Mouse (Mus musculus): ENCODE measurements at regions not wholly inside any gene's neighbourhood (a gene's known extent, or its start where the extent isn't known, plus 50 kb on each side); places are given as distances from the start of the nearest gene placed in this dataset.
"Not testable (repeated sequence)": the region's sequence is repeated elsewhere in the genome, so short reads cannot be mapped to it uniquely, and the experiment has no call there.

DNA sequence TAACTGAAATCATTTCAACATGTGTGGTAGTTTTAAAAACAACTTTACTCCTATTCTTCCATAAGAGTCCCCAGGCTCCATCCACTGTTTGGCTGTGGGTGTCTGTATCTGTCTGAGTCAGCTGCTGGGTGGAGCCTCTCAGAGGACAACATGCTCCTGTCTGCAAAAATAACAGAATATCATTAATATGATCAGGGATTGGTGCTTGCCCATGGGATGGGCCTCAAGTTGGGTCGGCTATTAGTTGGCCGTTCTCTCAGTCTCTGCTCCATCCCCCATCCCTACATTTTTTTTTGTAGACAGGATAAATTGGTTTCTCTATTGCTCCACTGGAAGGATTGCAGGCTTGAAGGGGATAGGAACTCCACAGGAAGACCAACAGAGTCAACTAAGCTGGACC, 108.5 kb upstream of the Fgf16 start:
- not testable (repeated sequence) for DNase-seq (ENCODE audit: low spot score)

DNA sequence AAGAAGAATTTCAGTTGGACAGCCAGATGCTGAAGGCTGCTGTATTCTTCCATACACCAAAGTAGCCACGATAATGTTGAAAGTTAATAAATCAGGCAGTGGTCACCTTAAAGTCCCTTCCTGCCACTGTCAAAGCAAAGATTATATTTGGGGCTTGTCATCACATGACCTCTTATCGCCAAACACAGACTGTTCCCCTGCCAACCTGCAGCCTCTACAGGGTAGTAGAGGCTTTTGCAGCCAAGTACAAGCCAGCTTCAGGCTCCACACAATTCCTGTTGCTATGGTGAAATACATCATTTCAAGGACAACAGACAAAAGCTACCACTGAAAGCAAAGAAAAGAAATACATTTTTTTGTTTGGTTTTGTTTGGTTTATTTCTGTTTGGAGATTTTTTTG, 93.5 kb upstream of the Fgf16 start:
- DNase-seq (ENCODE audit: low spot score): no peak

DNA sequence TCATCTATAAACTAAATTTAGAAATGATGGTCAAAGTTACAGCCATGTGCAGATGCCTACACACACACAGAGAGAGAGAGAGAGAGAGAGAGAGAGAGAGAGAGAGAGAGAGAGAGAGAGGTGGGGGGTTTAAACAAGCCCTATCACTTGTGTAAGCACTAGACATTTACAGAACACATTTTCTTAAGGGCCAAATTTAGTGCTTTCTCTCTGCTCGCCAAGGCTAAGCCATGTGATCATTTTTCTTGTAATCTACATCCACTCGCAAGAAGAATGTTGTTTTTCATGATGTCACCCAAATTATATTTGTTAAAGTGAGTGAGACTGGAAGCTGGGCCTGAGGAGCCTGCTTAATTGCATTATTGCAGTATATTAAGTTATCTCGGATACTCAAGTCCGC, 92.8 kb upstream of the Fgf16 start:
- DNase-seq (ENCODE audit: low spot score): no peak

DNA sequence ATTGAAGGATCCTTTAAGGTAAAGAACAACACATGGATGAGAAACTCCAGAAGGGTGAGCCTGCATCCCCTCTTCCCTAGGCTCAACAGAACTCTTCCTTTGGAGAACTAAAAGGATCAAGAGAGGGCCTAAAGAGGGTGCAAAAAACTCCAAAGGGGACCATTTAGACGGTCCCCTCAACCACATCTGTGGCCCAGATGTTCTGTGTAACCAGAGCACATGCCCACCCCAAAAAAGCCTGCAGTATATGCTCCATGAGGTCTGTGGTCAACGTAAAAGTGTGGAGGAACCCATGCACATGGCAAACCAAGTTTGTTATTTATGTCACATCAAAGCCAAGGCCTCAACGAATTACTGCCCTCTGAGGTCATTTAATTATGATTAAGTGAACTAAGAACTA, 89.2 kb upstream of the Fgf16 start:
- no peak for DNase-seq (ENCODE audit: low spot score)

DNA sequence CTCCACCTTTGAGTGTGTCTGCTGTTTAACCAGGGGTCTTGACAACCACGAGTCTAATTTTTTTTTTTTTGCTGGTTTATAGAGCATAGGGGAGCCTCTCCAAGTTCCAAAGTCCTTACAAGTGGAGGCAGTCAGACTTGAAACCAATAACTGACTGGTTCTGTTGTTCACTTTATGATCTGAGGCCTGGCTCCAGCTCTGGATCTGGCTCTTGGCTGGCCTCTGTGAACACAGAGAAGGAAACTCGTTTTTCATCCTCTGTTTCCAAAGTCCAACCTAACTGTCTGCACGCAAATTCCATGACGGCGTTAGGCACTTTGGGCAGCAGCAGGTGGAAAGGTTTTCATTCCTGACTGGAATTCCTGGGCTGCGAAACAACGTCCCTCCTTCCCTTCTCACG, 80.4 kb upstream of the Fgf16 start:
- DNase-seq (ENCODE audit: low spot score): no peak

DNA sequence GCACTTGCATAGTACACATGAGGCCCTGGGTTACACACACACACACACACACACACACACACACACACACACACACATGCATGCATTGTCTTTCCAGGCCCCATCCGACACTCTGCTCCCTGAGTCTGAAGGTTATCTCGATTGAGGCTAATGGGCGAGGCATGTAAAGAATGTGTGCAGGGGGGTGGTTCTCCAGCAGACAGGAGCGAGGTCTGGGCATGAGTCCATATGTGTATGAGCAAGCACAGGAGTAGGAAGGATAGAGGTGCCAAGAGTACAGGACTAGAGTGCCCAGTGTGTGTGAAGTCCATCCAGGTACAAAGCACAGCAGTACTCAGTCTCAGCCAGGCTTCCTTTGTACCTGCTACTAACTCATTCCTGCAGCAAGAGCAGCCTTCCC, 79.6 kb upstream of the Fgf16 start:
- peak; percentile 6 for DNase-seq (ENCODE audit: low spot score)

DNA sequence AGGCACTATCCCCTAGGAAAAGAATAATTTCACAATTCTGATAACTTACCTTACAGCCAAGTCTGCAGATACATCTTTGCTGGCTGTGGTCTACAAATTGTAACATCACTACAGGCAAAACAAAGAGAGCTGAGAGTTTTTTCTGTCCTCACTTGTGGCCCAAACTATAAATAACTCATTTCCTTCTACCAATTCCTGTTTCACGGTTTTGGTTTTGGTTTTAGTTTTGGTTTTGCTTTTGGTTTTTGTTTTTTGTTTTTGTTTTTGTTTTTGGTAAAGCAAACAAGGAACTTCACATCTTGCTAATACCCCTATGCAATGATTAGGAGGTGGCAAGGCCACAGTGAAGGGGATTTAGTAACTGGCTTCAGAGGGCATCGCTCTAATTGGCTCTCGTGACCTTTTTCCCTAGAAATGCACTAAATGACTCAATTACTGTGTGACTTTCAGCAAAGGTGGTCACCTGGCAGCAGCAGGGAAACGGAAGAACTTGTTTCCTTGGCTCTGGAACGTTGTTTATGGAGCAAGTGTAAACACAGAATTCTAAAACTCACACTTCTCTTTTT, 53.3 kb upstream of the Fgf16 start:
- no peak for DNase-seq (ENCODE audit: low spot score)
